Mouse (Mus musculus): ENCODE results near the gene Pkdcc. TPM values are rescaled to one million over a fixed set of nuclear protein-coding genes. Genes with fewer than 3 reads are reported as not detected.

Pkdcc gene
- polyA plus RNA-seq, 1 experiment, result 70.0 TPM

DNA sequence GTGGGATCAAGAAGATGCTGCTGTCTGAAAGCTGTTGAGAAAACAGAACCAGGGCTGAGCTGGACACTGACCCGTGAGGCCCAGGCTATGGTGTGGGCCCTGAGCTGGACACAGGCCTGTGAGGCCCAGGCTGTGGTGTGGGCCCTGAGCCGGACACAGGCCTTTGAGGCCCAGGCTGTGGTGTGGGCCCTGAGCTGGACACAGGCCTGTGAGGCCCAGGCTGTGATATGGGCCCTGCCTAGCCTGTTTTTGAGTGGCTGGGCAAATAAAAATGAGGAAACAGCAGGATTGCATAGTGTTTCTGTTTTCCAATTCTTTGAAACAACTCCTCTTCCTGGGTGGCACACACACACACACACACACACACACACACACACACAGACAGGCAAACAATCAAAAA is 2.7 kb upstream of the Pkdcc start:
- DNase-seq (ENCODE audit: low read depth), result no peak

DNA sequence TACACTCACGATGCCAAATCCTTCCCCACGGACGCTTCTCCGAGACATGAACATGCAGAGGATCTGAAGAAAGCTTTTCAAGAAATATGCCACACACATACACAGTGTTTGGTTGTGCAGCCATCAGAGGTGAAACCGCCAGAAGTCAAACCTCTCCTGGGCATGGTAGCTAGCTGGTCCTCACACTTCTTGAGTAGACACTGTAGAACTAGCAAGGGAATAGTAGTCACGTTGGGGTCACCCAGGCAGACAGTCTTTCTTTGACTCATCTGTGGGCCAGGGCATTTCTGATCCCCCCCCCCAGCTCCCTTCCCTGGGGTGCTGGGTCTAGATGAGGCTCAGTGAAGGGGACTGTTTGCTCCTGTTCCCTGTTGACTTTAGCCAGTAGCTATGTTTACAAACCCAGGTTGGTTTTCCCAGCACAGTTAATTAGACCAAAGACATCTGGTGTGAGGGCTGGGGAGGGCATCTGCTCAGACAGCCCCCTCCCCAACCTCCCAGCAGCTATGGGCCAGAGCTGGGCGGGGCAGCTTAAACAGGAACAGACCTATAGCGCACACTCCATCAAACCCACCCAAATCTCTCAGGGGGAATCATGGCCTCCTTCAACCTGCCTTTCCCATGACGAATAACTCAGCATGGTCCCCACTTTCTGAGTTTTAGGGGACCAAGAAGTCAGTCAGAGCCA is 1.7 kb upstream of the Pkdcc start:
- no peak for DNase-seq (ENCODE audit: low read depth)

DNA sequence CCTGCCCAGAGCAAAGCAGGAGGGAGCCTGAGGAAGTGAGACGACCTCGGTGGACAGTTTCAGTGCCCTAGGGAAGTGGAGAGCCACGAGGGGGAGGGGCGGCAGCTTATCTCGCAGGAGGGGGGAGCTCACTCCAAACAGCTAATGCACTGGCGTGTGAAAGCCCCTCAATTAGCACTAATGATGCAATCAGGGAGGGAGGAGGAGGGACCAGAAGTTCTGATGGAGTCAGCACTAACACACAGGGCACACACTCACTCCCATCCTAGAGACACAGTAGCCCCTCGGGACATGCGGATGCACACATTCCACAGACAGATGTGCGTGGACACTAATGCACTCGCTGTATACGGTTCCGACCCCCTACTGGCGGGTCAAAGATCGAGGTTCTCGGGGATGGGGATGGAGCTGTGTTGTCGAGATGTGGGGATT is 915 bp upstream of the Pkdcc start:
- no peak for DNase-seq (ENCODE audit: low read depth)

DNA sequence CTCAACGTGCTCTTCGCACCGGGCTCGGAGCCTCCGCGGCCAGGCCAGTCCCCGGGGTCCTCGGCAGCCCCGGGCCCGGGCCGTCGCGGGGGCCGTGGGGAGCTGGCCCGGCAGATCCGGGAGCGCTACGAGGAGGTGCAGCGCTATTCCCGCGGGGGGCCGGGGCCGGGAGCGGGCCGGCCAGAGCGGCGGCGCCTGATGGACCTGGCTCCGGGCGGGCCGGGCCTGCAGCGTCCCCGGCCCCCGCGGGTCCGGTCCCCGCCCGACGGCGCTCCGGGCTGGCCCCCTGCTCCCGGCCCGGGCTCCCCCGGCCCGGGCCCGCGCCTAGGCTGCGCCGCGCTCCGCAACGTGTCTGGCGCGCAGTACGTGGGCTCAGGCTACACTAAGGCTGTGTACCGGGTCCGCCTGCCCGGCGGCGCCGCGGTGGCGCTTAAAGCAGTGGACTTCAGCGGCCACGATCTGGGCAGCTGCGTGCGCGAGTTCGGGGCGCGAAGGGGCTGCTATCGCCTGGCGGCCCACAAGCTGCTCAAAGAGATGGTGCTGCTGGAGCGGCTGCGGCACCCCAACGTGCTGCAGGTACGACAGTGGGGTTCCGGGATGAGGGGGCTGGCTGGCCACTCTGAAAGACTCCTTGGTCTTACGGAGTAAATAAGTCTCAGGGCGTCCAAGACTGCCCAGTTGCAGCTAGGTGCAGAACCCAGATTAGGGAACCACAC is 595 bp downstream of the Pkdcc start:
- no peak for DNase-seq (ENCODE audit: low read depth)

DNA sequence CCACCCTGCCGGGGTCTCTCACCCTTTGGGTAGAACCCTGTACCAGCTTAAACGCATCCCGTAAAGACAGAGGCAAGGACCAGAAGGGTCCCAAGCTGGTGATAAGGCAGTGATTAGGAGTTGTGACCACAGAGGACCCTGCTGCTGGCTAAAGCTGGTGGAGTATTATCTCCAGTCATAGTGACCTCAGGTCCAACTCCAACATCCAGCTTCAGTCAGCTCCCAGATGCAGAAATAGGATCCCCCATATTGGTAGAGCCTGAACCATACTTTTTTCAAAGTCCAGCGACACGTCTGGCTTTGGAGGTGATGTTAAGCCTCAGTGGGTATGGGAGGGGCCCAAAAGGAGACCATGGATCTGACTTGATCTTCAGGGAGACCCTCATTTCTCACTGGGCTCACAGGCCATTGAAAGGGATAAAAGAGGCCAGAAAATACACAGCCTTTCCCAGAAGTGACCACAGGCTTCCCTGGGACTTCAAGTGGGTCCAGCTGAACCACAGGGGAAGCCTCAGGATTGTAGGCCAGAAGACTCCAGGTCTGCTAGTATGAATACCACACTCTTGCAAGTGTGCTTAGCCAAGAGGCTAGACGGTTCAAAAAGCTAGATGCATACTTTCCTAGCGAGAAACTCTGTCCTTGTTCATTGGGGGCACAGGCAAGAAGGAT is 1.3 kb downstream of the Pkdcc start:
- DNase-seq (ENCODE audit: low read depth), result no peak

DNA sequence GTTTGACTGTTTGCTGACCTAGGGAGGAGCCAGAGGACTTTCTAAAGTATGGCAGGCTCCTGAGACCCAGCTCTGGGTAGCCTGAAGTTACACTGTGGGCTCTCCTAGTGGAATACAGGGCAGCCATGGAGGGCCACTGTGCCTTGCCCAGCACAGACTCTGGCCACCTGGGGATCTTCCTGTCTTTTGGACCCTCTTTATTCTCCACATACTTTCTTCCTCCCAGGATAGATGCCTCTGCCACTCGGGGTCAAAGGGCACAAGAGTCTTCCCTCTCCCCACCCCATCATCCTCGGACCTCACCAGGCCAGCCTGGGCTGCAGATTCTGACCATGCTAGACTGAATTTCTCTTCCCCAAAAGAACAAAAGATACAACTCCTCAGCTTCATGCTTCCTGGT is 3.1 kb downstream of the Pkdcc start:
- DNase-seq (ENCODE audit: low read depth), result no peak

DNA sequence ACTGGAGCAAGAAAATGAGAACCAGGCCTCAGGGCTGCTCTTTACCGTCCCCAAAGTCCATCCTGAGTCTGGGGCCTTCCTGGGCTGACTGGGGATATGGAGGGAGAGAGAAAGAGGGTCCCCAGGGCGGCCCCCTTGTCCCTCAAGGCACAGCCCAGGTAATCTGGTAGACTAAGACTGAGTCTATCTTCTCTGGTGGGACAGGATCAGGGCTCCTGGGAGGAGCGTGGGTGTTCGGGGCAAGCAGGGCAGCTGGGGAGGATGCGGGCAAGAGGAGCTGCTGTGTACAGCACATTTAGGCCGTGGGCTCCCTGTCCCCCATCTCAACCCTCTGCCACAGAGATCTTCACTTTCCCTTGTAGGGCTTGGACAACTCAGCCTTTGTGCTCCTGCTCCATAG is 3.6 kb downstream of the Pkdcc start:
- DNase-seq (ENCODE audit: low read depth), result no peak

DNA sequence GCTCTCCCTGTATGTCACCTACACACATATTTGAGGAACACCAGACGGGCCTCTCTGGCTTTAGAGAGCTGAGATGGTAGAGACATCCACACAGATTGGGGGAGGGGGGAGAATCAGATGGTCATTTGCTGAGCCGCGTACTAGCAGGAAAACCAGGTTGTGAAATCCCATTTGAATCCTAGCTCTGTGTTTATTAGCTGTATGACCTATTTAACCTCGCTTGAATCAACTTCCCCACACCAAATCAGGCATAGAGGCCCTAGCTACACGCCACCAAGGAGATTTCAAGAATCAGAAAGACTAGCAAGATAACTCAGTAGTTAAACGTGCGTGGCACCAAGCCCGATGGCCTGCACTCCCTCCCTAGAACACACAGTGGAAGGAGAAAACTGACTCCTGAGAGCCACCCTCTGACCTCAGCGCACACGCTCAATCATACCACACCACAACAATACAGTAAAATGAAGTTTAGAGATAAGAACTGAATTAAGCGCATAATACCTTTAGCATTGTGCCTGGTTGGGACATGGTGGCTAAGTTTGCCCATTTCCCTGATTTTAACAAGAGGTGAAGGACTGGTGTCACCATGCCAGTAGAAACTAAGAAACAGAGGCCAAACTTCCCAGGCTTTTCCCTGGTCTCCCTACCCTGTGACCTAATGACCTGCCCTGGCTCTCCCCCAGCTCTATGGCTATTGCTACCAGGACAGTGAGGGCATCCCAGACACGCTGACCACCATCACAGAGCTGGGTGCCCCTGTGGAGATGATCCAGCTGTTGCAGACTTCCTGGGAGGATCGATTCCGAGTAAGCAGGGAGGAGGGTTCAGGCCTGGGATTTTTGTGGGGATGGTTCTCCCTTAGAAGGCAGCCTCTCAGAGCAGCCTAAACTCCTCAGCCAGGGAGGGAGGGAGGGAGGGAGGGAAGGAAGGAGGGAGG is 4.5 kb downstream of the Pkdcc start:
- no peak for DNase-seq (ENCODE audit: low read depth)

DNA sequence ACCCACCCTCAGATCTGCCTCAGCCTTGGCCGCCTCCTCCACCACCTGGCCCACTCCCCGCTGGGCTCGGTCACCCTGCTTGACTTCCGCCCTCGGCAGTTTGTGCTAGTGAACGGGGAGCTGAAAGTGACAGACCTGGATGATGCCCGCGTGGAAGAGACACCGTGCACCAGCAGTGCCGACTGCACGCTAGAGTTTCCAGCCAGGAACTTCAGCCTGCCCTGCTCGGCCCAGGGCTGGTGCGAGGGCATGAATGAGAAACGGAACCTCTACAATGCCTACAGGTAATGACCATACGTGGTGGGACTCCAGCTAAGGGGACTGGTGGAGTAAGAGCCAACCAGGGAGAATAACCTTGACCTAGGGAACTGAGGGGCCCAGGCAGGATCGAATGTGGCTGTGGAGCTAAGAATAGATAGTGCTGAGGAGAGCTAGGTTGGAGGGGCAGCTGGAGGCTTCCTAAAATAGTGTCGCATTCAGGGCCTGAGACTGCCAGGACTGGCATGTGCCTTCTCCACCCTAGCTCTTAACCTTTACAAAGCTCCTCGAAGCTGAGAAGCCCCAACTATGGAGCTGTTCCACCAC is 6.0 kb downstream of the Pkdcc start:
- no peak for DNase-seq (ENCODE audit: low read depth)

DNA sequence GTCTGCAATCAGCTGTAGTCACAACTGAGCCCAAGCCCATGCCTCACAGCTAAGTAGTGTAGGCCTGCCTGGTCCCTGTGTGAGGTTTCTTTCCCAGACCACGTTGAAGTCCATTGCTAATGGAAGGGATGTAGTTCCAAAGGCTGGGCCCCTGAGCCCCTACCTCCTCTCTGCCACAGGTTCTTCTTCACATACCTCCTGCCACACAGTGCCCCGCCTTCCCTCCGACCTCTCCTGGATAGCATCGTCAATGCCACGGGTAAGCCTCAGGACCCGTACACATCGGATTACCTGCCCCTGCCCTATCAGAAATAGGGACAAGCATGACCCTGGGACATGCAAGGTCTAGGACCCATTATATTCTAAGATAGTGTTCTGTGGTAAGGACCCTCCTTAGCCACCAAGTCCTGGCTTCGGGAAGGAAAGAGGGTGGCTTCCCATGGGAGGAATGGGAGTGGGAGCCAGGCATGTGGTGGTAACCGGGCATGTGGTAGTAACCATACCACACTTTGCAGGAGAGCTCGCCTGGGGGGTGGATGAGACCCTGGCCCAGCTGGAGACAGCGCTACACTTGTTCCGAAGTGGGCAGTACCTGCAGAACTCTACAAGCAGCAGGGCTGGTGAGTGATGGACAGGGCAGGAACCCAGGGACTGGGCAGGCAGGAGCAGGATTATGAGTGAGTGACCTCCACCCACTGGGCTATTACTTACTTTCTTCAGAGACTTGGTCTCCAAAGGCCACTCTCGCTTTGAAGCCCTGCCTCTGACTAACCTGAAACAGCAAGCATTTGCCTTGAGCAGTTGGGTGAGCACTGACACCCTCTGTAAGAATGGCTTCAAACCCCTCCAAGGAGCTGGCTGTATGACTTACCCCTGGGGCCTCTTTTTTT is 6.8 kb downstream of the Pkdcc start:
- no peak for DNase-seq (ENCODE audit: low read depth)

DNA sequence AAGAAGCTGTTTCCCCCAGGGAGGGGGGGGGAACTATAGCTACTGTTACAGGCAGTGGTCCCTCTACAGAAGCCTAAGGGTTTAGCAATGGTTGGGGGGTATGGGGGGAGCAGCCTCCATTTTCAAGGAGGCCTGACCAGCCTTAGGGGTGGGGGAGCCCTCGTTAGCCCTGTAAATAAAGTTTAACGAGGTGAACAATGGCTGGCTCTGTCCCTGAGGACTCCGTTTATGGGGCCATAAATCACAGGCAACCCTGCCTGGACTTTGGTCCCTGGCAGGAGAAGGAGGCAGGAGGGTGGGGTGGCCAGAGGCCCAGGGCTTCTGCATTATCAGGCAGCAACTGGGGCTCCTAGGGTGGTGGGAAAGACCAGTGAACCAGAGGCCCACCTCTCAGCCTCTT is 7.6 kb downstream of the Pkdcc start:
- DNase-seq (ENCODE audit: low read depth), result no peak

DNA sequence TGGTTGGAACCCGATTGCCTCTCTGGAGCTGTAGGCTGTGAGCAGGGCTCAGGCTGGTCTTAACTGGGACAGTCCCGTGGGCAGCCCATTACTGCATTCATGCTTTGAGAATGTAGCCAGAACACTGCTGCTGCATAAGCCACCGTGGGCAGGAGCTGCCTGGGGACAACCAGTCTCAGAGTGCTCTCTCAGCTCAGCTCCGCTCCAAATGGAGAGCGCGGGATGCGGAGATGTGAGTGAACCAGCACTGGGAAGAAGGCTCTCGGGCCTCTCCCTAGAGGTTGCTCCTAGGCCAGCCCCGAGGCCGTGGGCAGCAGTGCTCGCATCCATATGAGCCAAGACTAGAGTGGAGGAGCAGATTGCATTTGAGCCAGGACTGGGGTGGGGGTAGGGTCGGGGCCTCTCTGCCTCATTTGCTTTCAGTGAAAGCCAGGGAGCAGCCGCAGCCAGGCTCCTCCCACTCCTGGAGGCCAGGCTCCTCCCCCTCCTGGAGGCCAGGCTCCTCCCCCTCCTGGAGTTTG is 9.4 kb downstream of the Pkdcc start:
- no peak for DNase-seq (ENCODE audit: low read depth)

DNA sequence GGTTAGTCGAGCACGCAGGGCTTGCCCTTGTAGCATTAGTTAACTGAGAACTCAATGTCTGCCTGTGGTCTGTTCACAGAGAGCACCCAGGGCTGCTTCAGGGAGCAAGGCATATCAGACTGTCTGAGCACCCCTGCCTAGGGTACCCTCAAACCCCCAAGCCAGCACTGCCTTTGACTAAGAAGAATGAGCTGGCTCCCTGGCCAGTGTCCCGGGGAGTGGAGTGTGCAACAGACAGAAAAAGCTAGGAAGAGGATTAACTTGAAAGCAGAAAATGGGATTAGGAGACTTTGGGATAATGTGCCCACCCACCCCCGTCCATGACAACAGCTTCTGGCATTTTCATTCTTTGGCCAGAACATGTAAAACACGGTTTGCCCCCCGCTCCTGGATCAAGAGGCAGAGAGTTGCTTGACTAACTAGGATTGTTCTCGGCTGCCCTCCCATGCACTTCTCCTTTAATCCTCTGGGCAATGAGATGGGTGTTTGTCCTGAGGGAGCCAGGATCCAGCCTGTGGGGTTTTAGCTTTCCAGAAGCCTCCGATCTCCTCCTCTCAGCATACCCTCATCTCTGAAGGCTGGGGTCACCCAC is 11.4 kb downstream of the Pkdcc start:
- DNase-seq (ENCODE audit: low read depth), result no peak

DNA sequence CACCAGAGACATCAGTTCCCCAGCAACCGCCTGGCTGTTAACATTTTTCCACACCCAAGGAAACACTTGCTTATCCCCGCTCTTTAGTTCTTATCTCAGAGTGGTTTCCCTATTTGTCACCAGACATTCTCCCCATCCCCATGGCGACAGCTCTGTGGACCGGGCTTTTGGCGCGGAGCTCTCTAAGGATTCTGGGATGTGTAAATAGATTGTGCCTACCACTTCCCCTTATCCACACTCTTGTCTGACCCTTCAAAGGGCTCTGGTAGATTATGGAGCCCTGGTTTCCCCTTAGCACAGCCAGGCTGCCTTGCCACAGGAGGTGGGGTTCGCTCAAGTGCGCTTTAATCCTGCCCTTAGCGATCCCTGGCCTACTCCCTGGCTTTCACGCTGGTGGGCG is 16.3 kb downstream of the Pkdcc start:
- no peak for DNase-seq (ENCODE audit: low read depth)

DNA sequence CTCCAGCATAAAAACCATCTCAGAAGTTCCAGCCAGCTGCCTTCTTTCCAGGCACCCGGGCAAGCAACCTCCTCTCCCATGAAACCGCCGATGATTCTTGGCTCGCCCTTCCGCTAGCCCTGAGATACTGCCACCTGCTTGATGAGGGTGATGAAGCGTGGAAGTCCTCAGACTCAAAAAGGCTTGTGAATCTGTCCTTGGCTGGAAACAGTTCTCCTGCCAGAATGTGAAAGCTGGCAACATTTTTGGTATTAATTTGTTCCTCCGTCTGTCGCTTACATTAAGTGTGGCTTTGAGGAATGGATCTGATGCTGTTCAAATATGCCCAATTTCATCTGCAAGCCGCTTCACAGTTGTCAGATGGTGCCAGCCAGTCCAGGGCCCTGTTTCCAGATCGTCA is 20.1 kb downstream of the Pkdcc start:
- no peak for DNase-seq (ENCODE audit: low read depth)

DNA sequence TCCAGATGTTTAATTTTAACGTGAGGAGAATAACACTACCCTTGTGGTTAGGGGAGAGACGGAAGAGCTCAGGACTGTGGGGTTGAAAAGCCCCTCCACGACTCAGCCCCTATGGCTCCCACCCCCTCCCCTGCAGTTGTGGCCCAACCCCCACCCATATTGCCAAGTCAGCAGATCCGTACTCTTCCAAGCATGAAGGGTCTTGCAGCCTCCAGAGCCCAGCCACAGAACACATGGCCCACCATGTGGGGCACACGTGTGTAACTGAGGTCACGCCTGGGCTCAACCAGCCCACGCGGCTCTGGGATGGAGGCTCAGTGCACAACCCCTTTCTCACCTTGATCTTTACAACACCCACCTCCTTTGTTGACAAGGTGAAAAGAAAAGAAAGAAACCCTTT is 21.1 kb downstream of the Pkdcc start:
- no peak for DNase-seq (ENCODE audit: low read depth)

DNA sequence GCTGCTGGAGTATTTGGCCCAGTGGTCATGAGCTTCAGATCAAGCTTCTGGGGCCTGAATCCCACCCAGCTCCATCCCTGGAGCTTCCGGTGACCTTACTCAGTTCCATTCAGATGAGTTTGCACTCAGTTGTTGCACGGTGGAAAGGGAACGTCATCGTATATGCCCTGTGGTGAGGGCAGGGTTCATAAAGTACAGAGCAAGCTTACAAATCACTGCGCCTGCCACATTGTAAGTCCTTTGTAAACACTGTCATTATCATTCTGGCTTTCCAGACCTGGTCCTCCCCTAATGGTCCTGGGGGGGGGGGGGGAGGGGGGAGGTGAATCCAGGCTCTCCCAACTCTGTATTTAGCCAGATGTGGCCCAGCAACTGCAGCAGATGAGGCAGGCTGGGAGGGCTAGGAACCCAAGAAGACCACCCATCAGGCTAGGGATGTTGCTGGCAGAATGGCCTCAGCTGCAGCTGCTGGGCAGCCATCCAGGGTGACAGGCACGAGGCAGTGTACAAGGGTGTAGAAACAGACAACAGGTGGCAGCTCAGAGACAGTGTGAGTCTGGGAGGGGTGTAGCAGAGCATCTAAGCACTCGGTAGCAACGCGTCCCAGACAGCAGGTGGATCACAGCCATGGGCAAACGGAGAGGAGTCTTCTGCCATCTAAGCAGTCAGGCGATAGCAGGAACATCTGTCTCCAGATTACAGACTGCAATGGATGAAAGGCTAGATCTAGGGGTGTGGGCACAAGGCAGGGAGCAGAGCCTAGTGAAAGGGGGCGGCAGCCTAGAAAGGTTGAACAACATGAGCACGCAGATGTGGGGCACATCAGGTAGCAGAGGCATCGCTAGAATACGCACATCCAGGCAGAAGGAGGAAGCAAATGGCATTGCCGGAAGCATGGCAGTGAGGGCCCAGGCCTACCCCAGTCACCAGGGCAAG is 23.3 kb downstream of the Pkdcc start:
- DNase-seq (ENCODE audit: low read depth), result no peak

DNA sequence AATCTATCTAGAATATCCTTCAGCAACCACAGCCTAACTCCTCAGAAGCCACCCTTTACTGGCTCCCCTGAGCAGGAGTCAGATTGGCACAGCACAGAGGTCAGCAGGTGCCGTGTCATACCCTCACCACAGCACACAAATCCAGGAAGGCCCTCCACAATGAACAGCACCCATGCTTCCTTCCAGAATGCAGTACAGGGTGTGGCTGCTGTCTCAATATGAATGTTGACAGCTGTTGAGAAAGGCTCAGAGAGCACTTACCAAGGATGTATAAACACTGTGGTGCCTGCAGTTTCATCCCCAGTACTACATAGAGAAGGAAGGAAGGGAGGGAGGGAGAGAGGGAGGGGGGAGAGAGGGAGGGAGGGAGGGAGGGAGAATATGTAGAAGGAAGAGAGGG is 29.4 kb downstream of the Pkdcc start:
- DNase-seq (ENCODE audit: low read depth), result no peak

DNA sequence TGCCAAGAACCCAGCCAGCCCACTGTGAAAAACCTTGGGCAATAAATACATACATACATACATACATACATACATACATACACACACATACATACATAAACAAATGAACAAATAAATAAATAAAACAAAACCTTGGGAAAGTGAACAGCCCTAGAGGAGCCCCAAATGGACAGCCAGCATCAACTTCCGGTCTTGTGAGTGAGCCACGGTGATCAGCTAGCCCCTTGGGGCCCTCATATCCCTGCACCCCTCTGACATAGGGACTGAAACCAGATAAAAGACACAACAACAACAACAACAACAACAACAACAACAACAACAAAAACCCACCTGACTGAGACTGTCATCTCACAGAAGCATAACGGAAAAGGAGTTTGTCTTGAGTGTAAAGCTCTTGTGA is 30.4 kb downstream of the Pkdcc start:
- DNase-seq (ENCODE audit: low read depth), result no peak
